Mouse (Mus musculus) retina, postnatal 1 day (tissue): ENCODE measurements around the gene Gm21440.
"Not testable (repeated sequence)": the region's sequence is repeated elsewhere in the genome, so short reads cannot be mapped to it uniquely, and the experiment has no call there.

Source experiments
- DNase-seq: peaks from one replicate; pipeline ENCODE4 v3.0.0-alpha.2; 2012

The Gm21440 gene

DNA sequence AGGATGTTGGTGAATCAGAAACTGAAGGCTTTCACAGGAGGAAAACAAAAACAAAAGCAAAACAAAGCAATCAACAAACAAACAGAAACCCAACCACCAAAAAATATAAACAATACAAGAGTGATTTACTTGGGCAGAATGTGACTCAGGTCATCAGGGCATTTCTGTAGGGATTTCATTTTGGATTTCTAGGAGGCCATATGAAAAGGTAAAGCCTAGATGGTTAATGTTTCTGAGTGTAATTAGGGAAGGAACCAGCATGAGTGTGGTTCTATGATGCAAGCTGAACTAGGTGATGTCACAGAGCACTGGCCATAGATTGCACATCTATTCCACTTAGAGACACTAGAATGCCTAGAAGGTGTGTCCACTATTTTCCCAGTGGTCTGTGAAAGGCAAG lies at the start of gene Gm21440, which contains the start of gene Gm21454:
Gene Gm21440 (plus strand): TSS at position 301 of the 400 bp plus-strand sequence.
Gene Gm21454 (plus strand): TSS at position 352 of the 400 bp plus-strand sequence.
- not testable (repeated sequence) for DNase-seq

DNA sequence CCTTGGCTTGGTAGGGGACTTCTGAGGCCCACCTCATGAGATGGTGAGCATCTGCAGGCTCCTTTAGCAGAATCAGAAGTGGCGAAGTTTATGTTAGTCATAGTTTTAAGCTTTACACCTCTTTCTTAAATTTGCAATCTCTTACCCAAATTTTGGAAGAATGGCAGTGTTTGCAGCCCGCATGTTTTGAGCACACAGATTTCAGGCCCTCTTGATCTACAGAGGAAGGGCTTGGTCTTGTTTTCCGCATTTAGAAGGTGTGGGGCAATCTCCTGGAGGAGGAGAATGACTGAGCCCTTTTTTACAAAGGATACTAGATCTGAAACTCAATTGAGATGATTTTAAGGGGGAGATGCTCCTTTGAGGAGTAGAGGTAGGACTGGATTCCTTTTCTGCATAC lies 28.4 kb upstream of the Gm21440 start, which contains the start of gene Gm21828:
Gene Gm21828 (minus strand): TSS at position 101 of the 400 bp plus-strand sequence.
- DNase-seq: not testable (repeated sequence)
